Mouse (Mus musculus): ENCODE results near the gene Atf7.

Gene Atf7

GRCm38 (mm10) chr15:102516728-102517404 lies 108.4 kb downstream of the Atf7 start, which contains the start of gene Map3k12:
Gene Map3k12 (minus strand): TSS chr15:102517064.
- peak; percentile 61 to 70 for DNase-seq (ENCODE audit: low spot score in 2 of 2)

DNA sequence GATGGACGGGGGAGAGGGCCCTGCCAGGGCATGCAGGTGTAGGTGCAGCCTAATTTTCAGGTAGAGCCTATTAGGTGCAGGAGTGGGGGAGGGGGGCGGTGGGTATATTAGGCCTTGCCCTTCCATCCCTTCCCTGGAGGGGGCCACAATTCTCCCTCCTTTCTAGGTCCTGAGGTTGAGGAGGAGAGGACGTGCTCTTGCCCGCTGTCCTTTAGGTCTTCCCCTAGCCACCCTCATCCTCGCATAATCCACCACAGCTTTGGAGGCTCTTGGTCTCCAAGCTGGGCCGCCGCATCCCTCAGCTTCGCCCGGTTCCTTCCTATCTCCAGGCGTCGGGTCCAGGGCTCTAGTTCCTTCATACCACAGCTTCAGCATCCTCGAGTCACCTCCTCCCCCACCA lies 109.0 kb downstream of the Atf7 start:
- no peak for DNase-seq (ENCODE audit: low spot score in 2 of 2)

DNA sequence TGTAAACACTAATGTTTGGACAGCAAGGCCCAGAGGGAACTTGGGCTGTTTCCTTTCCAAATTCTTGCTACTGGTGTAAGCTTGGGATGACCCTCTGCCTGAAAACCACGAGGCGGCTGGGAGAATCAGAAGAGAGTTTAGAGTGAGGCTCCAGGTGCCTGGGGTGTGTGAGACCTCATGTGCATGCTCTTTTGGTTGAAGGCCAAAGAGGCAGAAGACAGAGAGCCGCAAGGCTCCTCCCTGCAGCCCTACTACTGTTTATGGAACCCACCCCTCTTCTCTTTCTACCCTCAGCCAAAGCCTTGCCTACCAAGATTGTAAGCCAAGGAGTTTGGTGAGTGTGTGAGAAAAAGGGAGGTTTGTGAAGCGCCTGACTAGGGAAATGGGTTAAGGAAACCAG lies 109.5 kb downstream of the Atf7 start:
- DNase-seq (ENCODE audit: low spot score in 2 of 2) = no peak

DNA sequence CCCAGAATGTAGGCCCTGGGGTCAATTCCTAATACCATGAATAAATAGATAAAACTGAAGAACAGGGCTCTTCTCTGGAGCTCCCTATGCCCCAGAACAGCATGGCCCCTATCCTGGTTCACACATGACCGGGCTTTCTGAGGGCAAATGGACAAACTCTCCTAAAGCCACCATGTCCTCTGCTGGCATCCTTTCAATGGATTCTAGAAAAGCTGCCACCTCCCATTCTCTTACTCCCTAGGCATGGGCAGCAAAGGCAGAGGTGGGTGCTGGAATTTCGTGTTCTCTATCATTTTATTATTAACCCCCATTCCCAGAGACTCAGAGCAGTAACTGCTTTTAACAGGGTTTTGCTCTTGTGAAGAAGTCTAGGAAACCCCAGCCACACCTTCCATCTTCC lies 110.0 kb downstream of the Atf7 start:
- DNase-seq (ENCODE audit: low spot score in 2 of 2) = no peak

DNA sequence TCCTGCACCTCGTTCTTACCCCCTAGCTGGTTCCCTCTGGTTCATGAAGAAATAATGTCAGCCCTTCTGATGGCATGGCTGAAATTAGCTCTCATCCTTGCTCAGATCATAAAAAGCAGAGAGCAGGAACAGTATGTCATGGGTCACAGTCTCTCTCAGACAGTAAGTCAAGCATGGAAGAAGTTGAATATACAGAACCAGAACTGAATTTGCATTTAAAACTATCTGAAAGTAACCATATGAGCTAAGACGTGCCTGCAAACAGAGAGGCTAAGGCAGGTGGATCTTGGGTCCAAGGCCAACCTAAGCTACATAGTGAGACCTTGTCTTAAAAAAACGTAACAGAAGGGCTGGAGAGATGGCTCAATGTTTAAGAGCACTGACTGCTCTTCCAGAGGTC lies 112.3 kb downstream of the Atf7 start:
- no peak for DNase-seq (ENCODE audit: low spot score in 2 of 2)

- DNase-seq (ENCODE audit: low spot score in 2 of 2) = no peak
These were observed 112.8 kb downstream of the Atf7 start for GRCm38 (mm10) chr15:102512471-102512870.

- DNase-seq (ENCODE audit: low spot score in 2 of 2) = no peak
These were observed 113.3 kb downstream of the Atf7 start for GRCm38 (mm10) chr15:102512010-102512409.

DNA sequence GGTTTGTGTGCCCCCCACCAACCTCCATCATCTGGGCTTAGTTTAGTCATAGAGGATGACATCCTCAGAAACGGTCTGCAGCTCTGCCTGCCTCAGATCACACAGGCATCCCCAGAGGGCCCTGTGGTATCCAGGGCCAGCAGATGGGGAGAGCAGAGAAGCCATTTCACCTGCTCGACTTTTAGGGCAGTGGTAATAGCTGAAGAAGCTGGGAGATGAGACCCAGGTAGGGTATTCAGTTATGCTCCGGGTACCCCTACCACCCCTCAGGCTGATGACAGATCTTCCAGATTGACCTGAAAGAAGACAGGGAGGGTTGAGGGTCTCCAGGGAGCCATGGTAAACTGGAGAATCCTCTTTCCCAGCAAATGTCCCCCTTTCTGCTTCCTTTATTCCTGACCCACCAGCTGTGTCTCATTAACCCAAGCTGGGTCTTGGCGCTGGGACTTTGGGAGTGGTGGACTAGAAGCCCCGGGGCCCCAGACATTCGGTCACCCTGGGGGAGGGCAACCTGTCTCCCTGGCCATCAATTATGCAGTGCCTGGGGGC lies 113.9 kb downstream of the Atf7 start:
- DNase-seq (ENCODE audit: low spot score in 2 of 2) = no peak

- DNase-seq (ENCODE audit: low spot score in 2 of 2) = peak; percentile 86 to 90
These were observed 114.5 kb downstream of the Atf7 start for GRCm38 (mm10) chr15:102510590-102511284.

DNA sequence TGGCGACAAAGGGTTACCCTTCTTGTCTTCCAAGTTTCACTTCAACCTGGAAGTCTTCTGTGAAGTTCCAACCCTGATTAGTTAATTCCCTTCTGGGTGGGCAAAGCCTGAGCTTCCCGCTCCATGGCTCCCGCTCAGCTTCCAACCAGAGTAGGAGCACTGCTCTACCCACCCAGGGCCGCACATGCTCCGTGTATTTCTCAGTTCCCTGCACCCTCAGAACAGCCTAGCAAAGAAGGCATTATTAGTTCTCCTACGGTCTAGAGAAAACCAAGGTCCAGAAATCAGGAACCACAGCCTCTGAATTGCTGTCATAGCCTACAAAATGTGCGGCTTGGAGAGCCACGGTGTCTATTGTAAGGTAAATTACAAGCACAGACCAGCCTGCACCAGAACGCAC lies 115.2 kb downstream of the Atf7 start:
- no peak for DNase-seq (ENCODE audit: low spot score in 2 of 2)

- no peak for DNase-seq (ENCODE audit: low spot score in 2 of 2)
These were observed 116.9 kb downstream of the Atf7 start for GRCm38 (mm10) chr15:102508336-102508735.

GRCm38 (mm10) chr15:102507561-102507960 lies 117.7 kb downstream of the Atf7 start:
- no peak for DNase-seq (ENCODE audit: low spot score in 2 of 2)

DNA sequence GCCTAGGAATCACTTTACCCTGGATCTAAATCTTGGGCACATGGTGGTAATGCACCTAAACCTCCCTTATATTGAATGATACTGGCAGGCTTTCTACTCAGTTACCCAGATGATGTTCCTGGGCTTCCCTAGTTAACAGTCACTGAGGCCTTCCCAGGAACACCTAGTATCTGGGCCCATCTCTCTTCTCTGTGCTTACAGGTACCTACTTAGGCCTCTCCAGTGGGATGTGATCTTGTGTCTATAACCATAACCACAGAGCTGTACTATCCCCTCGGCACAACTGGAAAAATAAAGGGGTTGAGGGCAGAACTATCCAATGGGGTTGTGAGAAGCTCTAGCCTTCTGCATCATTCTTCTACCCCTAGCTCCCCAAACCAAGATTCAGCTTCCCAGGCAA lies 118.4 kb downstream of the Atf7 start:
- no peak for DNase-seq (ENCODE audit: low spot score in 2 of 2)

GRCm38 (mm10) chr15:102506464-102506830 lies 118.8 kb downstream of the Atf7 start:
- DNase-seq (ENCODE audit: low spot score in 2 of 2) = no peak

DNA sequence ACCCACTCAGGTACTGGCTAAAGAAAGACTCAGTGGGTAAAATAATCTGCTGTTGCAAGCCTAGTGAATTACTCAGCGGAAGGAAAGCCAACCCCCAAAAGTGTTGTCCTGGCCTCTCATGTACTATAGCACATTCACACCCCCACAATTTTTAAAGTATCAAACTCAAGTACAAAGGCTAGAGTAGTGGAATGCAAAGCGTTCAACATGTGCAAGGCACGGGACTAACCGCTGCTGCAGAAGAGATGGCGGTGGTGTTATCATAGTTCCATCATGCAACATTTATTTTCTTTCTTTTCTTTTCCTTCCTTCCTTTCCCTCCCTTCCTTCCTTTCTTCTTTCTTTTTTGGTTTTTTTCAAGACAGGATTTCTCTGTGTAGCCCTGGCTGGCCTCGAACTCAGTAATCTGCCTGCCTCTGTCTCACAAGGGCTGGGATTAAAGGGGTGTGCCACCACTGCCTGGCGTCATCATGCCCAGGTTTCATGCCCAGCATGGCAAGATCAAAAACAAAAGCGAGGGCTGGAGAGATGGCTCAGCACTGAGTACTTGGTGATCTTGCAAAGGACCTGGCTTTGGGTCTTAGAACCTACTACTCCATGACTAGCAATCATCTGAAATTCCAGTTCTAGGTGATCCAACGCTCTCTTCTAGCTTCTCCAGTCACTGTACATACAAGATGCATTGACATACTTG lies 119.3 kb downstream of the Atf7 start:
- no peak for DNase-seq (ENCODE audit: low spot score in 2 of 2)

DNA sequence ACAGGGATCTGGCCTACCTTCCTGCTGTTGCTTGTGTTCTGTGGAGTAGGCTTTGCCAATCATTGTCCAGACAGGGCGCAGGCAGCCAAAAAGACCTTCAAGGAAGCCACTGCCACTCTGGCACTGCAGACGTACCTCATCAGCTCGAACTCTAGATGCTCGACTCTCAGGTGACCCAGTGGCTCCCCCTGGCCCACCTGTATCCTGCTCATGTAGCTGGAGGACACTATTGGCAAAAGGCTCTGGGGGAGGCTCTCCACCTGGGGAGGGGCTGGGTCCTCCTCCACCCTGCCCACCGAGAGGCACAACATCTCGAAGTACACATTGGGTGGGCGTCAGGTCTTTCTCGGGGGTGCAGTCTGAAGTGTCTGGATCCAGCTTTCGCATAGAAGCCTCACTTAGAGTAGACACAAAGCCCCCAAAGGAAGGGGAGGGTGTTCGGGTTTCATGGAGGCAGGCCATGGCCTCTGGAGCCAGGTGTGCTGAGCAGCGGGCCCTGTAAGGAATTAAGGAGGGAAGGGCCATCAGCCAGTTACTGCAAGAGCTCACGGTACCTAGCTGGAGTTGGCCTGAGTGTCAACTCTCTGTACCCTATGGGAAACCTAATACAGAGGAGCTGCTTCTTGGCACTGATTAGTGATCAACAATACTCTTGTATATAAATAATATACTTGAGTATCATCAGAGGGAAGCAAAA lies 120.0 kb downstream of the Atf7 start:
- no peak for DNase-seq (ENCODE audit: low spot score in 2 of 2)

DNA sequence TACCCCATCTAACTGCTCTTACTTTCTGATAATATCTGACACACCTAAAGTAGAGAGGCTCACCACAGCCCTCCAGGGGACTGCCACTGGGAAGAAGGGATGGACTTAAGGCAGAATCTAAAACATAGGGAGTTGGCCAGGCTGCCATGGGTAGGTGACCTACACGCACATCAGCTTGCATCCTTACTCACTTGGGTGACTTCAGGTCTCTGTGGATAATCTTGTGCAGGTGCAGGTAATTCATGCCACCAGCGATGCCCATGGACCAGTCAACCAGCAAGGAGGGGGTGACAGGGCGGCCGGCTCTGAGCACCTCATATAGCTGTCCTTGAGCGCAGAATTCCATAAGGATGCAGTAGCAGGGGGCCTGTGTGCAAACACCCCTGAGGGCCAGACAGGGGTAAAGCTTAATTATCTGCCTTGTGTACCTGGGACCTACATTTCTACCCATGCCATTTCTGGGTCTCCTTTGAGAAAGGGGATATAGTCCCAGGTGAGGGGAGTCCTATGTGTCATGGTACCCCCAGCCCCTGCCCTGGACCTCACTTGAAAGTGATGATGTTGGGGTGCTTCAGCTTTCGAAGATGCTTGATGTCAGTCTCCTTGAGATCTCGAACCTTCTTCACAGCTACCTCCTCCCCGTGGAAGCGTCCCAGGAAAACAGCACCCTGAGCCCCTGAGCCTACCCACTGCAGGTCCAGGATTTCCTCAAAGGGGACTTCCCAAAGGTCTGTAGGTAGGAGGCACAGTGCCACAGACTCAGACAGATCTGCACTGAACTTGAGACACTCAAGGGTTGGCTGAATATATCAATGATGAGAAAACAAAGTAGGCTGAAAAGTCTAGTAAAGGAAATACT lies 121.1 kb downstream of the Atf7 start:
- no peak for DNase-seq (ENCODE audit: low spot score in 2 of 2)

DNA sequence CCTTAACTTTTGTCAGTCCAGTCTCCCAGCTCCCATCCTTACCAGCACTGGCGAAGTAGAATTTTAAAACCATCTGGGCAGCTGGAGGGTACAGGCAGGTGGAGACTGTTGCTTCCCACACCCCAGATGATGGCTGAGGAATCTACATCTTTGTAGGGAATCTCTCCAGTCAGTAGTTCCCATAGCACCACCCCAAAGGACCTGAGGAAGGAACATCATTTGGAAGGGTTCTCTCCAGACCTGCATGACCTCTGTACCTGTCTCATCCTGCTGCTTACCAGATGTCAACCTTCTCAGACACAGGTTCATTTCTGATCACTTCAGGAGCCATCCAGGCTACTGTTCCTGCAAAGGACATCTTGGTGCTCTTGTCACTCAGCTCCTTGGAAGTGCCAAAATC lies 121.8 kb downstream of the Atf7 start, which contains the start of gene Gm10337:
Gene Gm10337, plus strand, starts transcription at position 276 of the 400 bp plus-strand sequence.
- DNase-seq (ENCODE audit: low spot score in 2 of 2) = no peak

- DNase-seq (ENCODE audit: low spot score in 2 of 2) = no peak
These were observed 122.9 kb downstream of the Atf7 start for GRCm38 (mm10) chr15:102502254-102502840.

GRCm38 (mm10) chr15:102501084-102501814 lies 124.0 kb downstream of the Atf7 start:
- DNase-seq (ENCODE audit: low spot score in 2 of 2) = no peak
